In the genomic region with DNA sequence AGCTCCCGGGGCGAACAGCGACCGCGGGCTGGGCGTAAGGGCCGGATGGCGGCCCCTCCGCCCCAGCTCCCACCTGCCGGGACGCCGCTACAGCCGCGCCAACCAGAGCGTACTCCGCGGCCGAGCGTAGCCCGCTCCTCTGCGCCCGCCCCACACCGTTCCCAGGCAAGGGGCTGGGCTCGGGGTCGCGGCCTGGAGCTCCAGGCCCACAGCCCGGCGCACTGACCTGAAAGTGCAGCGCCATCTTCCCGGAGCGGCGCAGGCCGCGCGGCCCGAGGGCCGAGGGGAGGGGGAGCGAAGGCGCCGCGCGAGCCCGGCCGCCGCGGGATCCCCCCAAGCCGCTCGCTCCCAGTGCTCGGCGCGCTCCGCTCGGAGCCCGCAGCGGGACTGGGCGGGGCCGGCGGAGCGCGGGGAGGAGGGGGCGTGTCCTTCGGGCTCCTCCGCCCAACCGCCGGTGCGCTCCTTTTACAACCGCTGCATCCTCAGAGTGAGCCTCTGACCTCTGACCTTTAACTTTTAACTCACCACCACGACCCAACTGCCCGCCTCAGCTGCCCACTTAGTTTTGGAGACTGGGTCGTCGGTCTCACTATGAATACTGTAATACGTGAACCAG, we compare ENCODE assay signal across 8 mouse cellular contexts. TPM values are rescaled to one million over a fixed set of nuclear protein-coding genes. Genes with fewer than 3 reads are reported as not detected.
DNase-seq lines count a peak whose midpoint lies in the region; ATAC-seq and TF ChIP-seq lines count a peak whose summit lies in the region.

A gene (minus strand): TSS at position 371 of the 616 bp plus-strand sequence.

- H3K4me2 ChIP-seq in hindbrain, postnatal 0 days (ENCODE audit: low read depth, low read length): peak within 1 kb of the TSS; percentile 64

- ATAC-seq in hindbrain, postnatal 0 days: peak; percentile 80
- ATAC-seq in megakaryocyte progenitor cell, adult 5-6 weeks (replicated peaks; ENCODE audit: poor library complexity): peak; percentile 81

- H3K9ac ChIP-seq in hindbrain, postnatal 0 days (replicated peaks; ENCODE audit: low read length): peak within 1 kb of the TSS; percentile 79

- H3K9me3 ChIP-seq in hindbrain, postnatal 0 days (ENCODE audit: low read length): no peaks in the 10 kb centered on the region

- no peaks in the 10 kb centered on the region for H3K27me3 ChIP-seq in hindbrain, postnatal 0 days (ENCODE audit: insufficient read depth, low read length)

- TF ChIP-seq CTCF in hindbrain, postnatal 0 days (IDR thresholded peaks at IDR 0.05; ENCODE audit: low read depth): no peak

- no peaks in the 10 kb centered on the region for H3K4me1 ChIP-seq in hindbrain, postnatal 0 days (ENCODE audit: insufficient read depth, low read length)

- H3K36me3 ChIP-seq in hindbrain, postnatal 0 days (ENCODE audit: insufficient read depth, low read length): no peaks in the 10 kb centered on the region

- peak; percentile 77 for DNase-seq in adrenal gland, postnatal 10 days
- DNase-seq in cerebellum, adult 9-11 months: peak; percentile 65
- peak; percentile 57 for DNase-seq in forelimb bud, embryonic 11.5 days (ENCODE audit: low read depth, low spot score)
- DNase-seq in hindbrain, postnatal 0 days (ENCODE audit: low spot score): peak; percentile 76
- peak; percentile 22 to 34 for DNase-seq in left cerebral cortex, postnatal 14 days (ENCODE audit: low spot score in 2 of 2)
- DNase-seq in right cerebral cortex, postnatal 36 days (ENCODE audit: low spot score in 2 of 2): peak; percentile 1 to 2
- DNase-seq in natural killer cell, adult 2 months (ENCODE audit: low spot score in 2 of 2): no peak

- 2% methylated on average over 37 of the region's 72 CpGs for WGBS in hindbrain, postnatal 0 days

- intact Hi-C loops in left cerebral cortex, postnatal 14 days (cut with DNase I): no loop called here

- peak within 1 kb of the TSS; percentile 55 for H3K4me3 ChIP-seq in hindbrain, postnatal 0 days (ENCODE audit: low read length)

- H3K27ac ChIP-seq in hindbrain, postnatal 0 days: peak within 1 kb of the TSS; percentile 81

RNA-seq across cellular contexts. Expression of the gene that starts here (rescaled TPM):
- 1 to 10 TPM; 4.2 to 6.7 TPM for total RNA-seq in adrenal gland, postnatal 10 days (2021)
- total RNA-seq in hindbrain, postnatal 0 days (2014; rRNA removed): 7.9 and 10.0 TPM in 2 replicates
- polyA plus RNA-seq in hindbrain, postnatal 0 days (2015; fragmentation: Nextera tagmentation; extraction: Ambion mirVana): 6.5 and 8.1 TPM in 2 replicates
- 1 to 10 TPM; 6.9 to 9.4 TPM for total RNA-seq in left cerebral cortex, postnatal 14 days (2021)
- 2.6 and 5.2 TPM in 2 replicates for total RNA-seq in megakaryocyte progenitor cell, adult 5-6 weeks (2015)
- total RNA-seq in megakaryocyte progenitor cell, adult 5-6 weeks (2017): 2.6 and 3.5 TPM in 2 replicates

Comparison
In these comparisons a context has a peak if more than half of its experiments do, and no peak if none do; other contexts are left out.
1. DNase-seq: peak in adrenal gland, postnatal 10 days (single experiment), cerebellum, adult 9-11 months (single experiment), forelimb bud, embryonic 11.5 days (single experiment), hindbrain, postnatal 0 days (single experiment), left cerebral cortex, postnatal 14 days (2 of 2) and right cerebral cortex, postnatal 36 days (2 of 2); none in natural killer cell, adult 2 months (0 of 2).